Mouse (Mus musculus) retina, embryonic 14.5 days (tissue): ENCODE measurements around the gene Mapk8ip1.

Experiments used
- DNase-seq: peaks from one replicate; pipeline ENCODE4 v3.0.0-alpha.2; 2015; ENCODE audit warnings: low spot score

Gene Mapk8ip1

DNA sequence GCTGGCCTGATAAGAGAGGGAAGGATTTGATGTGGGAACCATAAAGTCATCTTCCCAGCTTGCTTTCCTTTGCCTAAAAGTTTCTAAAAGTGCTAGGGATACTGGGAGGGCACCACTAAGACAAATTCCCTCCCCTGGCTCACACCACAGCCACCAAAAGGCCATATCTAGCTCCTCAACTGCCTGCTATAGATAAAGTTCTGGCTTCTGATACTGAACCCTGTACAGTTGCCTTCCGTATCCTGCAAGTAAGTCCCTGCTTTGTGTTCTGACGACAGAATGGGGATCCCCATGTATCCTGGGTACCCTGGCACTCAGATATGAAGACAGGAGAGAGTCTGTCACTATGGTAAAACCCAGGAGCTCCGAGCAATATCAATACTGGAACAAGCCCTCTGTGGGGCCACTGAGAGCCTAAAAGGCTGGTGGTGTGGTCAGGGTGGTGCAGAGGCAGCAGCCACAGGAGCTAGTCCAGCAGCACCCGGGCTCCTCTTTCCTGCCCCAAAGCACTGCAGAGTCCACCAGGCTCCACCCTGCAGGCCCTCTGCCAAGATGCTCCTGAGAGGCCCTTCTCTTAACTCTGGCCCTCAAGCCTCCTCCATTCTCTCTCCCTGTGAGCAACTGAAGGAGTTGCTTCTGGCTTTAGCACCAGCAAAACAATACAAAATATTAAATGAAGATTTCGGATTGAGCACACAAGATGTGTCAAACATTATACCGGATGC, 10.7 kb downstream of the Mapk8ip1 start:
- DNase-seq, result no peak

DNA sequence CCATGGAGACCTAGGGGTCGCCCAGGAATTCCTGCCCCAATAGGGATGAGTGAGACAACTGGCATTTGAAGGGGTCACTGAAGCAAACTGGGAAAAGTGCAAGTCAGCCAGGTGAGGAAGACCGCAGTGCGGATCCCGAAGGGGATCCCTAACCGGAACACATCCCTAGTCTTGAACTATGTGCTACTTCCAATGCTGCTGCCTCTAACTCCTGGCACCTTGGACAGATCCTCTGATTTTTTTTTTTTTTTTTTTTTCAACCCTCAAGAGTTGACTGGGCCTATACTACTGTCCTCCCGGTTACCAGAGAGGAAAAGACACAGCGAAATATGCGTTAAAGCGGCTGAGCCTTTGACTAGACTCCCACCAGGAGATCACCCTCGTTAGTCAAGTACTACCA, 11.4 kb downstream of the Mapk8ip1 start:
- DNase-seq, result no peak

DNA sequence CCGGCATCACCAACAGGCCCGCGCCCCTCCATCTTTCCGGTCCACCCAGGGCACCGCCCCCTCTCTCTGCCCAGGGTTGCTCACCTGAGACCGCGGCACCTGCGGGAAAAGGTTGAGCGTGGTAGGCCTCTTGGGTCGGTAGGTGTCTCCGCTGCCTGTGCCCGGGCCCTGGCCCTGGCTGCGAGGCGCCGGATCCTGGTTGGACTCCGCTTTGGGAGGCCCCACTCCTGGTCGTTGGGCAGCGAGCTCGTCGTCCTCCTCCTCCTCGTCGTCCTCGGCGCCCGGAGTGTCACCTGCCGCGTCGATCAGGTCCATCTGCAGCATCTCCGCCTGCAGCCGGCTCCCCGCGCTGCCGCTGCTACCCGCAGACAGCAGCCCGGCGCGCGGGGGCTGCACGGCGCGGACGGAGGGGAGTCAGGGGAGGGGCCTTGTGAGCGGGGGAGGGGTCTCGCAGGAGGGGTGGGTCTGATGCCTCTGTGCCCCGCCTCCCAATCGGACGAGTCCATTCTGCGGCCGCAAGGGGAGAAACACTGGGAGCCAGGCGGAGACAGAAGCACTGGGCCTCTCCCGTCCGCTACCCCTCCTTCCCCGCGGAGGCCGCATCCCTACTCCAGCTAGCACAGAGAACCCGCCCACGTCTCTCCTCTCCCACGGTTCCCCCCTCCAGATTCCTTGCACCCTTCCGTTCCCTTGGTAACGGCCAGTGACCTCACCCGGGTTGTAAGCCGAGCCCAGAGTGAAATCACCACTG, 12.0 kb downstream of the Mapk8ip1 start:
- peak; percentile 97 for DNase-seq

DNA sequence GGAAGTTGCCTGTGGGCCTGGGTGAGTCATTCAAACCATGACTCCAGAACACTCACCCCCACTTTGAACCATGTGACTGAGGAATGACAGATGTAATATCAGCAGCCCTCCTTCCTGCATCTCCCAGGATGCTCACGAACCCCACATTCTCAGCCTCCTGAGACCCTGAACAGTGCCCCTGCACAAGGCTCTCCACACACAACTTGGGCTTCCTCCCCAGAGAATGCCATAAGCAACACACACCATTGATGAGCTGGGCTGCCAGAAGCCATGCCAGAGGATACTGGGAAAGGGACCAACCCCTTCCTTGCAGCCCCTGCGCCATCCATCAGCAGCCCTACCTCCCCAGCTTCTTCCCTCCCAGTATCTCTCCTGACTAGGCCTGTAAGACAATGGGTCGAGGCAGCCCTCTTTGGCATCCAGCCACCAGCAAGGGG, 13.0 kb downstream of the Mapk8ip1 start:
- DNase-seq, result no peak

DNA sequence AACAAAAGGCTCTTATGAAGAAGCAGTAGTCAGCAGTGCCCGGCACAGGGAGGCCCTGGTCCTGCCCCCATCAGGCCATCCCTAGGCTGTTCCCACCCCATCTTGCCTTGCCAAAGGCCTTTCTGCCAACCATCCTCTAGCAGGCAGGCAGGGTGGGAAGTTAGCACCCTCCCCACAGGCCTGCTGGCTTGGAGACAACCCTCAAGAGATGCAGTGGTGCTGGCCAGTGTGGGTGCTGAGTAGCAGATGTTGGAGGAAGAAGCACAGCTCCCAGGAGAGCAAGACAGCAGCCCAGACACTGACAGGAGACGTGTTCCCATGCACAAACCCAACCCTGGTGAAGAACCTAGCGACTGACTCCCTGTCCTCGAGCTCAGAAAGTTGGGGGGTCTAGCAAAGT, 13.4 kb downstream of the Mapk8ip1 start:
- no peak for DNase-seq

DNA sequence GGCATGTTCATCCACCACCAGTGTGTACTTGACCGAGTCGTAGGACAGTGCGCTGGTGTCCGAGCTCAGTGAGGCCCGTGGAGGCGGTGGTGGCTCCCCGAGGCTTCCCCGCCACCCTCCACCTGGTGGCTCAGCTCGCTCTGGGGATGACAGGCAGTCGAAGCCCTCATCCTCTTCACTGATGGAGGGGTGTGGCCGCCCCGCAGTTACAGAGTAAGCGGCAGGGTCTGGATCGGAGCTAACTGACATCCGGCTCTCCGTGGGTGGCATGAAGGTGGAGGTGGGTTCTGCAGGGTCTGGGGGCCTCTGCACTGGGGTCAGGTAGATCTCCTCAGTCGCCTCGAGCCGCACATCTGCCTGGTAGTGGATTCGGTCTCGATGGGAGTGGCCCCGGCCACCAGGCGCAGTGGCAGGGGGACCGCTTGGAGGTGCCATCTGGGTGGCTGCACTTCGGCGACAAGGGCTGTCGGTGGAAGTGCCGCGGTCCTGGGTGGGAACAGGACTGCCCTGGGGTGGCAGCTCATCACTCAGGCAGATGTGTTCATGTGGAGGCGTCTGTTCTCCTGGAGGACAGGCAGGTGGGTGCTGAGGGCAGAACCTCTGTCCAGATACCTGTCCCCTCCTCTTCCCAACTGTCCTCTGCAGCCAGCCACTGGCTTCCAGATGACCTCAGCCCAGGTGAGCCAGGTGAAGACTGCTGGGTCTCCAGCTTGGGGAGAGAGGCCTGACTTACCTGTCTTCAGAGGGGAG, 14.1 kb downstream of the Mapk8ip1 start:
- DNase-seq, result no peak

DNA sequence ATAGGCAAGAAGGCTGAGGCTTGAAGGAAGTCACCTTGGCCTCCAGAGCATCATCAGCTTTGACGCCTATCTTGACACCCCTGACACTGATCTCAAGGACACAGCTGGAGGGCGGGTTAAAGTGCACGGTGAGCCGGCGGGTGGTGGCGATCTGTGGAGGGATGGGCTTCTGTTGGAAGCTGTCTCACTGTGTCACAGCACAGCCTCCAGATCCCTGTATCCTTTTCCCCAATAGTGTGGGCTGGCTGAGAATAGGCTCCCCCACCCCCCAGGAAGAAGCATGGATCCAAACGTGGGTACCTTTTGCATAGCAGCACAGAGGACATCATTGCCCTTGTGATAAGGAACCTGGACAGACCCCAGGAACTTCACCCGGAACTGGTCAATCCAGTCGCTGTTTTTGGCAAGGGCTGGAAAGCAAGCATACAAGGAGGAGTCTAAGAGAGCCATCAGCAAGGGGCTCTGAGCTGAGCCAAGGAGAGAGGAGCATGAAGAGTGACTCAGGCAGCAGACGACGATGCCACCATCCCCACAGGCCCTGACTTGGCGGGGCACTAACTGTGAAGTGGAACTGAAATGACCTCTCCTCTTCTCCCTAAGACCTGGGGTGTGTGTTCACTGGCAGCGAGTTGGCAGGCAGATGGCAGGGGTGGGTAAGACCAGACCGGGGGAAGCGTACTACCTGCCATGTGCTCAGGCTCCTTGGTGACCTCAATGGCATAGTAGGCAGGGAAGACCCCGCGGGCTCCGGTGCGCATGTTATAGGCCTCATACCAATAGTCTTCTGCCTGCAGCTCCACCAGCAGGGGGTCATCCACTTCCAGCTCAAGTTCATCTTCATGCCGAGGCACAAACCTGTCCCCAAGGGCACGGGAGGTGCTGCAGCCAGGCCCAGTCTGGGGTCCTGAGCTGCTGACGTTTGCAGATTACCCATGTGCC, 15.7 kb downstream of the Mapk8ip1 start:
- no peak for DNase-seq

DNA sequence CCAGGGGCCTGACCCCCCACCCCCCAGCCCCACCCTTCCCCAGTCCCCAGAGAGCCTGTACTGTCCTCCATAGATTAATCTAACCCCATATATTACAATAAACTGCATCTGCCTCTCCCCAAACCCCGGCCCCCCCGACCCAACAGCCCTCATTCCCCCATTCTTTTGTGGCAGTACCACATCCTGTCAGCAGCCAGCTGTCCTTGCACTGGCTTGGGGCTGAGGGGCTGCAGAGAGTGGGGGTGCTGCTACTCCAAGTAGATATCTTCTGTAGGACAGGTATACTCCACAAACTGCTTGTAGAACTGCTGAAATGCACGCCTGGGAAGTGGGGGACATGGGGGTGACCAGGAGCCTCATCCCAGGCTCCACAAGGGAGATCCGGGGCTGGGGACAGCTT, 17.0 kb downstream of the Mapk8ip1 start:
- DNase-seq, result no peak

DNA sequence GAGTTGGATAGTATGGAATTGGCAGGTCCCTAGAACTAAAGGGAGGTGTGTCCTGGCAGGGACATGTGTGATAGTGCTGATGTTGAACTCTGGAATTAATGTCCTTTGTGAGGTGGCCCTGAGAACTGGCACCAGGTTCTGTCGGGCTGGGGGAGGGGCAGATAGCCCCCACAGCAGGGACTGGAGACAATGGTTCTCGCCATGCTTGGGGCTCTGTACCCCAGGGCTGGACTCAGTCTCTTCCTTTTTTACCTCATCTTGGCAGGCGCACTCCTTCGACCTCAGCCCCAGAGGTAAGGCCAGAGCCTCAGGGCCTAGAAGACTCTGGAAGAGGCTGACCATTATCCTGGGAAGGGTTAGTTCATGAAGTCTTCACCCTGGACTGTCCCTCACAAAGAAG, 18.3 kb downstream of the Mapk8ip1 start:
- no peak for DNase-seq

DNA sequence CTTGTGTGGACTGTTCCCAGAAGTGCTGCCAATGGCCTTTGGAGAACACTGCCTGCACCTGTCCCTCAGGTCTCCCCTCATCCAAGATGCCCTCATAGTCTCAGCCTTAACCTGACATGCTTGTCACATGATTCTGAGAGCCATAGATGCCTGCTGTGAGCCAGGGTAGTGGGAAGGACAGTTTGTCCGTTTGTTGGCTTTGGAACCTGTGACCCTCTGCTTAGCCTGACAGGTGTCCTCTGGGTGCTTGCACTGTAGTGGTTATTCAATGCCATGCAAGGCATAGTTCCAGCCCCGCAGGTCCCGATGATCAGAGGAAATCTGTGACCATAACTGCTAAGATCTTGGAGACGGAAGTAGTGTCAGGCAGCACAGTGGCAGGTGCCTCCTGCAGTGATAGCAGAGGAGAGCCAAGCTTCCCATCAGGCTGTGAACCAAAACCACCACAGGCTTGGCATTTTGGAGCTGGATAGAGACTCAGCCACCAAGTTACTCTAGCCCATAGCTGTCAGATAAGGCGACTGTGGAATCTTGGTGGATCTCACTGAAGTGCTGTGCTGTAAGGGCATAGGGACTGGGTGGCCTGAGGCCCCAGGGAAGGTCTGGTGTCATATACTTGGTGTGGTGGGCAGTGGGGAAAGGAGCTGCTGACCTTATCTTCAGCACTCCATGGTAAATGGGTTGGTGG, 19.0 kb downstream of the Mapk8ip1 start, which contains the start of gene 1700029I15Rik:
Gene 1700029I15Rik (plus strand): TSS at position 638 of the 688 bp plus-strand sequence.
- DNase-seq, result no peak

DNA sequence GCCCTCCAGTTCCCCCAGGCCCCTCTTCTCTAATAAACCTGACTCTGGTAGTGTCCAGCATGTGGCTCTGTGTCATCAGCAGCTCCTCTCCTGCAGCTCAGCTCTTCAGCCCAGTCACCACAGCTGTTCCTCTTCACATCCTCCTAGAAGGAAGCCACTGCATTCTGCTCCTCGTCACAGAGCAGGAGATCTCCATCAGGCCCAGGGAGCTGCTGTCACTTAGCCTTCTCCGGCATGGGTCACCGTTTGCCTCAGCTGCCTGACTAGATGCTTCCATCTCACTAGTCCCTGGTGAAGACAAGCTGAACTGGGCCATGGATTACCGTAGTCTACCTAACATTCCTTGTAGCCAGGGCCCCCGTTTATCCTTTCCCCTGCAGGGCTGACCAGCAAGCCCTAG, 19.9 kb downstream of the Mapk8ip1 start:
- no peak for DNase-seq

DNA sequence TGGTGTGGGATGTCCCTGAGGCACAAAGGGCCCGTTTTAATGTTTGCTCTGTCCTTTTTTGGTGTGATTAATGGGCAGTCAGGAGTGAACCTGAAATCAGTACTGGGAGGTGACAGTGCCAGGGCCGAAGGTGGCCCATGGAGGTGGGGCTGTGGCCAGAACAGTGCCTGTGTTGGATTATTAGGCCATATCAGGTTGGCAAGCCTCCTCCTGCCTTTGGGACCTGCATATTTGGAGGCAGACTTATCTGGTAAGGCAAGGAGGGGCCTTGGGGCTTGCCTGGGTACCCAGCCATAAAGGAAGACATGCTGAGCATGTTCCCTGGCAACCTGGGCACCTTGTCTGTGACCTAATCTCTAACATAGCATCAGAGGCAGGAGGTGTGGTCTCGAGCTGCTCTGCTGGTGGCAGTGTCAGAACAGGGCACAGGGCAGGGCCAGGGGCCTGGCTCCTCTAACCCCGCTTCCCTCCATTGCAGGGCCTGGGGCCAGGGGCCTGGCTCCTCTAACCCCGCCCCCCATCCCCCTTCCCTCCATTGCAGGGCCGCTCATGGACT, 20.5 kb downstream of the Mapk8ip1 start:
- no peak for DNase-seq

DNA sequence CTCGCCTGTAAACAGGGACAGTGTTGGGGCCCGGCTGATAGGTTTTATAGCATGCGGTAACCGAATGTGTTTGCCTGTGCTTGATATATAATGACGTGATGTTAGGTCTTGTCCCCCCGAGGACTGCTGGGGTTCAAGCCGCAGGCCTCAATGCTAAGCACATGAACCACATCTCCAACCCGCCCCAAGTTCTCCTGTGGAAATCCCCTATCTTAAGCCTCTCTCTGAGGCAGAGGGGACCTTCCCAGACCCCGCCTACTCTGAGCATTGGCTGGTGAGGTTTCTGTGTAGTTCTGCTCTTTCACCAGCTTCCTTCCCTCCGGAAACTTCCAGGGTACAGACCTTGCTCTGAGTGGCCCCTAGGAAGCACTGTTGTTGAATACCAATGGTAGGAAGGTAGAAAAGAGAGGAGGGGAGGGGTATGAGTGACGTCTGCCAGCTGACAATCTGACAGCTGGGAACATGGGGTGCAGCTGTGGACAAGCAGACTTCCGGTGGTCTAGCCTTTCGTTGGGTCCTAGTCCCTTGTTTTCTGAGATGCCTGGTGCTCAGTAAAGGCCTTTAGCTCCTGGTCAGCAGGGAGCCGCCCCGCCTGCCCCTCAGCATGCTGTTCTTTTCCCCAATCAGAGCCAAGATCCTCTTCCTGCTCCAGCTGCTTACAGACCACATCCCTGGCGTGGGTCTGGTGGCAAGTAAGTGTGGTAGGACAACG, 21.1 kb downstream of the Mapk8ip1 start:
- DNase-seq, result no peak

DNA sequence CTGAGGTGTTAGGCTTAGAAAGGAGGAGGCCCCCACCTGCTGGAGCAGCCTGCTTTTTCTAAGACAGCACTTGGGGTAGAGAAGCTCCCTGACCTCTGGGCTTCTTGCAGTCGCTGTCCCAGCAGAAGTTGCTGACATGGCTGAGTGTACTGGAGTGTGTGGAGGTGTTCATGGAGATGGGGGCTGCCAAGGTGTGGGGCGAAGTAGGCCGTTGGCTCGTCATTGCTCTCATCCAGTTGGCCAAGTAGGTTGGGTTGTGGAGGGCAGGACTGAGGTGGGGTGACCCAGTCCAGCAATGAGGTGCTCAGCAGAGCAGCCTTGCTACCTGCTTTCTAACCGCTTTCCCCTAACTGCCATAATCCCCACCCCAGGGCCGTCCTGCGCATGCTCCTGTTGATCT, 23.7 kb downstream of the Mapk8ip1 start:
- DNase-seq, result no peak

DNA sequence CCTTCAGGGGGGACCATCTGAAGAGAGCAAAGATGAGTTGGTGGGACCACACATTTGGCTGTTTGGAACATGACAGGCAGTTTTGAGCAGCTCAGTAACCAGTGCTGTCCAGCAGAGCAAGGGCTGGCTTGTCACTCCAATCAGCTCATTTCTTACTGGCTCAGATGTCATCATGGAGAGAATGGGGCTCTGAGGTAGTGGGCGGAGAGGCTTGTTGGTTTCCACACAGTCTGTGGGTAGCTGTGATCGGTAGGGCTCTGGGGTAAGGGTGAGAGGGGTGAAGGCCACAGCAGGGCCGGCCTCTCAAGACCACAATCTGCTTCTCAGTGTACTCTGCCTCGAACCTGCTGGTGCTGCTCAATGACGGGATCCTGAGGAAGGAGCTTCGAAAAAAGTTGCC, 24.8 kb downstream of the Mapk8ip1 start:
- DNase-seq, result no peak

DNA sequence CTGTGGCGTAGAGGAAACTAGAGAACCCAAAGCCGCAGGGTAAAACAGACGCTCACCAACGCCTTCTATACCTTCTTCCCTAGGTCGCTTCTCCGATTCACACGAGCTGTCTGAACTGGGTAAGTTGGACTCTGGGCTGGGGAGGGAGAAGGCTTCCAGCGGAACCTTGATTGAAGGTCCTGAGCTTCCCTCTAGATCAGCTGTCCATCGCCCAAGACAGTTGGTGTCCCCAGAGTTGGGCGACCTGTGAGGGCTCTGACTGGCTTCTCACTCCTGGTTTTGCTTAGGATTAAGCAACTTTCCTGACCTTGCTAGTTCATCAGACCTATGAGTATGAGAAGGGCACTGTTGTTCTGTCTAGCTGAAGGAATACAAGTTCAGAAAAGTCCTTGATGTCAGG, 25.3 kb downstream of the Mapk8ip1 start:
- no peak for DNase-seq

DNA sequence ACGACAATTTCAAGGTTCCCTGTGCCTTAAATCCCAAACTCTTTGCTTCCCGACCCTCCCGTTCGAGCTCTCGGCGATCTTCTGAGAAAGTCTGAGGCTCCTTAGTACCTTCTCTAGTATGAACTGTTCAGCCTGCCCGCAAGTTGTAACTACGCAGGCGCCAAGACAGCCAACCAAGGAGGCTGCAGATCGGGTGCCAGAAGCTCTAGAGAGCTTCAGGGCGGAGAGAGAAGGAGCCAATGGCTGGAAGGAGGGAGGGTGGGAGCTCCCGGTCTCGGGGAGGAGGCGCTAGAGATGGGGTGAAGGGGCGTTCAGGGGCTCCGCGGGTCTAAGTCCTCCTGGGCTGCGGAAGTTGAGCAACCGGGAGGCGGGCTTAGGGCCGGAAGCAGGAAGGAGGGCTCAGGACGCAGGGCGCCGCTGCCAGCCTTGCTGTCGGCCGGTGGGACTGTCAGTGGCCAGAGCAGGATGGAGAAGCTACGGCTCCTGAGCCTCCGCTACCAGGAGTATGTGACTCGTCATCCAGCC, 25.9 kb downstream of the Mapk8ip1 start:
- DNase-seq, result peak; percentile 94

DNA sequence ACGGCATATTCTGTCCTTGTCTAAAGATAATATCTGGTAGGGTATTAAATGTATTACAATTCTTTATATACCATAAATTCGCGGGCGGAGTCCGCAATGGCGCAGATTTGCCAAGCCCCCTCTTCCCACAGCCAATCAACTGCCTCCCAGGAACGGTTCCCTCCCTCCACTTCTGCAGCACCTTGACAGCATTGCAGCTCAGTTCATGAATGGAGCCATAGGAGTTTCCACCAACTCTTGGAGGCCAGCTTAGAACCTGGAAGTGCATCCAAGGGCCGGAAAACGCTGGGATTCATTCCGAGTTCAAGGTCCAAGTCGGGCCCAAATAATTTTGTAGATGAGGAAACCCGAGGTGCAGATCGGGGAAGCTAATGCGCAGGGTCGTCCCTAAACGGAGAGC, 26.5 kb downstream of the Mapk8ip1 start, which contains the start of the genes Pex16 and Large2:
Gene Pex16 (plus strand): TSS at position 163 of the 400 bp plus-strand sequence.
Gene Large2 (minus strand): TSS at position 356 of the 400 bp plus-strand sequence.
- DNase-seq, result peak; percentile 25

DNA sequence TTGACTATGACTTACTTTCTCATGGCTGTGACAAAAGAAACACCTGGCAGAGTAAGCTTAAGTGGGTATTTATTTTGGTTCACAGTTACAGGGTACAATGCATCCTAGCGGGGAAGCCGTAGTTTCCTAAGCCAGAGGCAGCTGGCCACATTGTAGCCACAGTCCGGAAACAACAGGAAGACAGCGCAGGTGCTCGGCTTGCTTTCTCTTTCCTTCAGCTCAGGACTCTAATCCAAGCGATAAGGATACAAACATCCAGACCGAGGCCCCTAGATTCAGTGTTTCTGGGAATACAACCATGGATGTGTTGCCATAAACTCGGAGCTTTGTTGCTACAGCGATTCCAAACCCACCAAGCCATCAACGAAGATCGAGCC, 27.6 kb downstream of the Mapk8ip1 start:
- no peak for DNase-seq
